Mouse (Mus musculus) kidney, adult 18-20 months (tissue): ENCODE measurements around the gene Zfp990.
"Not testable (repeated sequence)": the region's sequence is repeated elsewhere in the genome, so short reads cannot be mapped to it uniquely, and the experiment has no call there.

Source experiments
- DNase-seq: peaks from one replicate; pipeline ENCODE4 v3.0.0; 2021

The Zfp990 gene

DNA sequence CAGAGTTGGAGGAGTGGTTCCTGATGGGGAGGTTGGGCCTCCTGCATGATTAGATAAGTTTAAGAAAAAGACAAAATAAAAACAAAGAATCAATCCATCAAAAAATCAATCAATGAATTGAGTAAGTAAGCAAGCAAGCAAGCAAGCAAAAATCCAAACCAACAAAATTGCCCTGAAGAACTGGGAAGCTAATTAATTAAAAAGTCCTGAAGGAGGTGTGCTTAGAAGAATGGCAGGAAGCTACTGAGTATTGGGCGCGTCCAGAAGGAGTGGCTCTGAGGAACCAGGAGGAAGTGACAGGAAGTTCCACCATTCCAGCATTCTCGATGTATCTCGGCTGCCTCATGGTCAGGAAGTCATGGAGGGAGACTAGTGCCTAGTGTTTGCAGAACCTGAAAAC lies at the start of gene Zfp990:
TSS of gene Zfp990 (plus strand) at position 301 of the 400 bp plus-strand sequence.
- DNase-seq, result not testable (repeated sequence)

DNA sequence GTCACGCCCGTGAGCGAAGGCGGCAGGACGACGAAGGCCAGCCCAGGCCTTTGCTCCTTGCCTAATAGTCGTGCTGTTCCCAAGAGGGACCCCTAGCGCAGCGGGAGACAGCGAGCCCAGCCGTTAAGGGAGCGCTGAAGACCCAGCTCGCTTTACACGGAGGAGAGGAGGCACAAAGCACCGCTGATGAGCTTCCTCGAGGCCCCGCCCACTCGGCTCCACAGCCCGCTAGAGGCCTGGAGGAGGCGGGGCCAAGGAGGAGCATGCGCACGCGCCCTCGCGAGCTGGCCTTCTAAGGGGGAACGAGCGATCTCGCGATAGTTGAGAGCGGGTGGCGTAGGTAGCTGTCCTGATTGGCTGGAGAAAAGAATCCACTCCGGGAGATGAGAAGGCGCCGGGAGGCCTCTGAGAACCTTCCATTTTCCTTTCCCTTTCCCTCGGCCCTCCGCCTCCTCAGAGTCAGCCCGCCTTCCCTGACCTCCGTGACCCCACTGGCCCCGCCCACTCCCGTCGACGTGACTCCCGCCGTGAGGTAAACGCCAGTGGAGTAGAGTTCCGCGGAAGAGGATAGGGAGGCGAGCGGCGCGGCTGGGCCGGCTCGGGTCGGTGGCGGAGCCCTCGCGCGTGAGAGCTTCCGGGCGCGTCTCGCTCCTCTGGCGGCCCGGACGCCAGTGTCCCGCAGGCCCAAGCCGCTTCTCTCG lies 46.9 kb upstream of the Zfp990 start:
- DNase-seq, result peak; percentile 18

DNA sequence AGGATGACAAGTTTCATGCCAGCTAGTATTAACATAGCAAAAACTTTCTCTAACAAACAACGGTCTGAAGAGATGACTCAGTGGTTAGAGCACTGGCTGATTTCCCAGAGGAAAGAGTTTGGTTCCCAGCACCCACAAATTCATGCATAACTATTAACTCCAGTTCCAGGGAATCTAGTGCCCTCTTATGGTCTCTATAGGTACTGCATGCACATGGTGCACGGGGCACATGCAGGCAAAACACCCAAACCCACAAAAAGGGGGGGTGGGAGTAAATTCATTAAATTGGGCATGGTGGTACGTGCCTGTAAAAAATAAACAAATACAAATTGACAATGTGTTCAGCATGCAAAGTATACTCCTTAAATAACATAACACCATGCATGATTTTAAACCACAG lies 32.4 kb upstream of the Zfp990 start:
- DNase-seq, result no peak

DNA sequence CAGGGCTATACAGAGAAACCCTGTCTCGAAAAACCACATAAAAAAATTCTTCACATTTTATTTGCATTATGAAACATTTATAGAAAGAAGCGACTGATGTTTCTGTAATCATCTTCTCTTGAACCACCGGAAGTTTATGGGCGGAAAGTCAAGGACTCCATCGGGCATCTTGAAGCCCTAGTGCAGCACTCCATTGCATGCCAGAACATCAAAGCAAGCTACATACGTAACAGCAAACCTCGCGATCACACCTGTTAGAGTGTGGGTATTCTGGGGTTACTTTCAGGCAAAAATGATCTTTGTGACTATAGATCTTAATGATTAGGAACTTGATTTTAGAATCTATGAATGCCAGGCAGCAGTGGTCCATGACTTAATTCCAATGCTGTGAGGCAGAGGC lies 29.9 kb upstream of the Zfp990 start:
- not testable (repeated sequence) for DNase-seq

DNA sequence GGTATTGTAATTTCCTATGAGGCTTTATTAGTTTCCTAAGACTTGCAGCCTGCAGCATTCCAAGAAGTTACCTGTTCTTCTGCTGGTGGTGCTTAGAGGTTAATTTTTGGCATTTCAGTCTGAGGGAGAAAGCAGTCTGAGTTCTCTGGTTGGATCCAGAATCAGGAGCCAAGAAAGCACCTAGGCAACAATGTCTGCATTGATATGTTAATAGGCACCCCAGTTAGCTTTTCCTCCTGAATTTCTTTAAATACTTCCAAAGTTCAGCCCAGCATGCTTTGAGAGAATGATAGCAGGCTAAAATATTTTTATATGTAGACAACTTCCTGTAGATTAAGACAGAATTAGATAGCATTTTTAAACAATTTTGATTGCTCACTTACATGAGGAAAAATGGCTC lies 21.2 kb upstream of the Zfp990 start:
- no peak for DNase-seq

DNA sequence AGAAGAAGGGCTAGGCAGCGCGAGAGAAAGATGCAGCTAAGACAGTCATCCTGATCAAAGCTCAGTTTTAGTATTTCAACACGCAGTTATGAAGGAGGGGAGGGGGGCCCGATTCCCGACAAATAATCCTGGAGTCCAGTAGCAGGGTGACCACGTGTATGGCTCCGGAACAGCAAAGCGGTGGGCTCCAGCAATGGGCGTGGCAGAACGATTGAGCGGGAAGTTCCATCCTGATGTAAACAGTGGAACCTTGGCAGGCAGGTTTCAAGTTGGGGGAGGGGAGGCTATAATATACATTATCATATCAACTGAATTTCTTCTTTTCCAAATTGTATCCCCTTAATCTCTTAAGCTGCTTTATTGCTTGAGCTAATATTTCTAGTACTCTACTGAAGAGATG lies 18.4 kb upstream of the Zfp990 start:
- DNase-seq, result no peak

DNA sequence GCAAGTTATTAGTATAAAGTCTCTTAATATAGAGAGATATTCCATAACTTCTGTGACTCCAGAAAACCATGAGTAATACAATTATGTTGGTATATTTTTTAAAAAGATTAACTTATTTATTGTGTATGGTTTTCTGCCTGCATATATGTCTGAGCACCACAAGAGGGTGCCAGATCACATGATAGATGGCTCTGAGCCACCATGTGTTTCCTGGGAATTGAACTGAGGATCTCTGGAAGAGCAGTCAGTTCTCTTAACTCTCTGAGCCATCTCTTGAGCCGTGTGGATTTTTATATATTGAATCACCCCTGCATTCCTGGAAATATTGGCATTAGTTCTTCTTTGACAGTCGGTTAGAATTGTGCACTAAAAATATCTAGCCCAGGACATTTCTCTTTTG lies 17.2 kb upstream of the Zfp990 start:
- DNase-seq, result not testable (repeated sequence)

DNA sequence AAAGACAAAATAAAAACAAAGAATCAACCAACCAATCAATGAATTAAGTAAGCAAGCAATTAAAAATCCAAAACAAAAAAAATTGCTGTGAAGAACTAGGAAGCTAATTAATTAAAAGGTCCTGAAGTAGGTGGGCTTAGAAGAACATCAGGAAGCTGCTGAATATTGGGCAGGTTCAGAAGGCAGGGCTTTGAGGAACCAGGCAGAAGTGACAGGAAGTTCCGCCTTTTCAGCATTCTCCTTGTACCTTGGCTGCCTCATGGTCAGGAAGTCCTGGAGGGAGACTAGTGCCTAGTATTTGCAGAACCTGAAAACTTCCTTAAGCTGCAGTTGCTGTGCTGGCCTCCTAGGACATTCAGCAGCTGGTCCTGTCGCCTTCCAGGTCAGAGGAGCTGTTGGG lies 4.1 kb downstream of the Zfp990 start:
- not testable (repeated sequence) for DNase-seq

DNA sequence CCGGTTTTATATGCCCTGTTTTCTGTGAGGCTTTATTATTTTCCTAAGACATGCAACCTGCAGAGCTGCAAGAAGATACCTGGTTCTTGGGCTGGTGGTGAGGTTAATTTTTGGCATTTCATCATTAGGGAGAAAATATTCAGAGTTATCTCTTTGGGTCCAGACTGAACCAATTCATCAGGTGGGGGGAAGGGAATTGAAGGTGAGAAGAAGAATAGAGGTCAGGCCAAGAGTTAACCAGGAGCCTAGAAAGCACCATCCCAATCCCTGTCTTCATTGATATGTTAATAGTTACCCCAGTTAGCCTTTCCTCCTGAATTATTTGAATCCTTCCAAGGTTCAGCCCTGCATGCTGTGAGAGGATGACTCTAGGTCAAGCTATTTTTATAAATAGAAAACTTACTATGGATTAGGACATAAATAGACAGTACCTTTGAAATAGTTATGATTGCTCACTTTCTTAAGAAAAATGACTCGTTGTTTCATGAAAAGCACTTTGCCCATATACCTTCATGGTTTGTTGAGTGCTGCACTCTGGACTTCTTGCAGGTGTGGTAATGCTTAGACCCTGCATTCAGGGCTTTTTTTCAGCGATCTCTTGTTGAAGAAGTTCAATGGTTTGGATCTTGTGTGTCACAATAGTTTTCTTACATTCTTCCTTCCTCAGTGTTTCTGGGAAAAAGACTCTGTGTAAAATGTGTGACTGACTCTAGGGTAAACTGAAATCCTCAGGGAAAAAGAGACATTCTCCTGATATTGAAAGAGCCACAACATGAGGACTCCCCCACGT lies 5.4 kb downstream of the Zfp990 start:
- DNase-seq, result not testable (repeated sequence)

DNA sequence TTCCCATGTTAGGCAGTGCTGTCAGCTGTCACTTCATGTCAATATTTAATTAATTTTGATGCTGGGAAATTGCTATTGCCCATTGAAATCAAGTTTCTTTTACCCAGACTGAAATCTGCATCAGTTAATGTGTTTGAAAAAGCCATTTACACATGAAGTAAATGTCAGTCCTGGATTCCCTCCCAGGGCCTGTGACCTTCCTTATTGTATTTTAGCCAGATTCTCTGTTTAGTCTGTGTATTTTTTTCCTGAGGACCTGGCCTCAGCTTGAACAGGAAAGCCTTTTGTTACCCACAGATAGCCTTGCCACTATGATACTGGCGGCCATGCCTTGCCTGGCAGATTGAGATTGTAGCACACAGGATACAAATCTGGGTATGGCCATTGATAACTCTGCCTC lies 6.8 kb downstream of the Zfp990 start:
- not testable (repeated sequence) for DNase-seq

DNA sequence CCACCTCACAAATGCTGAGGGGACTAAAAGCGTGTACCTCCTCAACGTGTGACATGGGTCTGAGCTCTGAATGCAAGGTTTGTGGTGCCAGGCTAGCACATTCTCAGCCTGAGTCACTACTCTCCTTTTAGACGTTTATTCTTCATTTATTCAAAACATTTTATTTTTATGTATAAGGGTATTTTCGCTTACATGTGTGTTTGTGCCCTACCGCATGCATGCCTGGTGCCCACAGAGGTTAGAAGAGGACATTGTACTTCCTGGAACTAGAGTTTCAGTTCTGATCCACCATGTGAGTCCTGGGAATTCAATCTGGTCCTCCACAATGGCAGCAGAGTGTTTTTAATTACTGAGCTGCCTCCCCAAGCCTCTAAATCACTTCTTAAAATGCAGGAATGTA lies 33.3 kb downstream of the Zfp990 start:
- not testable (repeated sequence) for DNase-seq

DNA sequence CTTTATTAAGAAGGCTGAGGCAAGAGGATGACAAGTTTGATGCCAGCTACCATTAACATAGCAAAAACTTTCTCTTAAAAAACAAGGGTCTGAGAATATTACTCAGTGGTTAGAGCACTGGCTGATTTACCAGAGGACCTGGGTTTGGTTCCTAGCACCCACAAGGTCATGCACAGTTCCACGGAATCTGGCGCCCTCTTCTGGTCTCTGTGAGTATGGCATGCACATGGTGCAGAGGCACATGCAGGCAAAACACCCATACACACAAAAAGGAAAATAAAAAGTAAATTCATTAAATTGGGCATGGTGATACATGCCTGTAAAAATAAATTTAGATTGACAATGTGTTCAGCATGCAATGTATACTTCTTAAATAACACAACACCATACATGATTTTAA lies 34.5 kb downstream of the Zfp990 start:
- not testable (repeated sequence) for DNase-seq

DNA sequence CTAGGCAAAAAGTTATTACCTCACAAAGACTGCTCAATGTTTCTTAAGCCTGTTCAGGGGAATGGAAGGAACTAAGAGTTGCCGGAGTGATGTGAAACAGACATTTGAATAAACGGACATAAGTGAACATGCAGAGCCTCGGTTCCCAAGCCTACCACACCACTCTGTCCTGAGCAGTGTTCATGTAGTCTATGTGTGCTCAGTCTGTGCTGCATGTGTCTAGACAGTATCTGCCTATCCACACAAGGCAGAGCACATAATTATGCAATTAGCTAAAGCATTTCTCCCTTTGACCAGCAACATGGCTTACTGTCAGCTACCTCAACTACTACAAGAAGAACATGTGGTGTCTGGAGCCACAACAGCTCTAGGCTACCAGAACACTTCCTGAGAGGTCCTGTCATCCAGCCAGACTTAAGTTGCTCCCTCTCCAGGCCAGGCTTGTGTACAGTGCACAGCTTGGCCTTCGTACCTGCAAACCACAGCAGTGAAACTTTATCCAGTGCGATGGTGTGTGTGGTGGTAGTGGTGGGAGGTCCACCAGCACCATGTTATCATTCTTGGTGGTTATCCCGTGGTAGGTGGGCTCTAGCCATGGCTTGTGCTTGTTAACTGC lies 35.3 kb downstream of the Zfp990 start:
- not testable (repeated sequence) for DNase-seq

DNA sequence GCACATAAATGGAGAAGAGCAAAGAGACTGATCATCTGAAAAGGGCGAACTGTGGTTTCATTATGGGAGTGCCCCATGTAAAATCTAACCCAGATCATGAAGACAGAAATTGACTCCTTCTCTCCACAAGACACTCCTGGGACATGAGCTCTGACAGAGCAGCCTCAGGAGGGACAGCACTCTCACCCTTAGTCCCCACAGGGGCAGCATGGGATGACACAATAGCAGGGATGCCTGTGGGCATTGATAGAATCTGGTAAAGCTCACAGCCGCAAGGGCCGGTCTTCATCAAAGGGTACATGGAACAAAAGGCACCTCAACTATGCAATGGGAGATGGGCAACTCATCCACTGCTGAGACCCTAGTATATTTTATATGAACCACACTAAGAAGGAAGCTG lies 35.9 kb downstream of the Zfp990 start:
- not testable (repeated sequence) for DNase-seq

DNA sequence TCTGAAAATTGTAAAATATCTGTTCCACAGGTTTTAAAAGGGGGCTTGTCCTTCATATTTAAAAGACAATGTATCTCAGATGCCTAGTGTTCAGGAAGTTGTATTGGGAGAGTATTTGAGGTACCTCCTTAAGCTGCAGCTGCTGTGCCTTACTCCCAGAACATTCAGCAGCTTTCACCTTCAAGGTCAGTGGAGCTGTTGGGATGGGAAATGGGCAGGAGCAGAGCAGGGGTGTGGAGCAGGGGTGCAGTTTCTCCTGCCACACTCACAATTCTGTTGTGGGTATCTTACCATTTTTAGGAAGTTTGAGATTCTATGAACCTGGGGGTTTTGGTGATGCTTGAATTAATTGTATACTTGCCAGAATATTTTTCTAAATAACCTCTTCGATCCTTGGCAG lies 46.1 kb downstream of the Zfp990 start:
- no peak for DNase-seq

DNA sequence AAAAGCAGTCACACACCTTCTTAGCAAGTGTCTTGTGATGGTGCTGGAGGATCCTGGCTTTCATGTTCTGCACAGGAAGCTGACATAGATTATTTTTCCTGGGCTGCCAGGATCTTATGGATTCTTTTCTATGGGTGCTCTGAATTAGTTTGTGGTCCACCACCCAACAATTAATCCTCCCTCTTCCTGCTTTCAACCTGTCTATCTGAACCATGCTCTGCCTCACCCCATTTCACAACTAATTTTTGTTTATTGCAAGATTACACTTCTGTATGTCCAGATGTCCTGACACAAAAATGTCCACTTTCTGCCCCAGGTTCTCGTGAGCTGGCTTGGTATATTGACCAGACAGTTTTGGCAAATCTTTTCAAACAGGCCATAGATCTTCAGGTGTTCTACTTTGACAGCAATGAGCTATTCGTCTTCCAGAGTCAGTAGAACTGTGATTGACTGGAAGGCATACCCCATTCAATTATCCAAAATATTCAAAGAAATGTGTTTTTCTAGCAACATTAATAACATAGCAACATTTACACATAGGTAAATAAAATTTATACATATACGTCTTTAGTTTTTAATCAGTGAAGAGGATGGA lies 49.0 kb downstream of the Zfp990 start:
- no peak for DNase-seq

DNA sequence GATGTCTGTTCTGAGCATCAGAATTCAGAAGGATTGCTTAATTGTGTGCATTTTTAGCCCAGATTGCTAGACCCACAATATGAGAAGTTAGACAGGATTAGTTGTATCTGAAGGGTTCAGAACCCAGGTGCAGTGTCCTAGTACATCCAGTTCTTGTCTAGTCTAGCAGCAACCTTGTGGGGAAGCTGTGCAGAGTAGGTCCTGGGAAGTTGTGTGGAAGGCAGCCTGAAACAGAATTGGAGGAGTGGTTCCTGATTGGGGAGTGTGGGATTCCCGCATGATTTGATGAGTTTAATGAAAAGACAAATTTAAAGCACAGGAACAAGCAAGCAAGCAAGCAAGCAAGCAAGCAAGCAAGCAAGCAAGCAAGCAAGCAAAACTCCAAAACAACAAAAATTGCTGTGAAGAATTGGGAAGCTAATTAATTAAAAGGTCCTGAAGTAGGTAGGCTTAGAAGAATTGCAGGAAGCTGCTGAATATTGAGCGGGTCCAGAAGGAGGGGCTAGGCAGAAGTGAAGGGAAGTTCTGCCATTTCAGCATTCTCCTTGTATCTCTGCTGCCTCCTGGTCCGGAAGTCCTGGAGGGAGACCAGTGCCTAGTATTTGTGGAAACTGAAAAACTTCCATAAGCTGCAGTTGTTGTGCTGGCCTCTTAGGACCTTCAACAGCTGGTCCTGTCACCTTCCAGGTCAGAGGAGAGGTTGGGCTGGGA lies 53.7 kb downstream of the Zfp990 start:
- DNase-seq, result no peak

DNA sequence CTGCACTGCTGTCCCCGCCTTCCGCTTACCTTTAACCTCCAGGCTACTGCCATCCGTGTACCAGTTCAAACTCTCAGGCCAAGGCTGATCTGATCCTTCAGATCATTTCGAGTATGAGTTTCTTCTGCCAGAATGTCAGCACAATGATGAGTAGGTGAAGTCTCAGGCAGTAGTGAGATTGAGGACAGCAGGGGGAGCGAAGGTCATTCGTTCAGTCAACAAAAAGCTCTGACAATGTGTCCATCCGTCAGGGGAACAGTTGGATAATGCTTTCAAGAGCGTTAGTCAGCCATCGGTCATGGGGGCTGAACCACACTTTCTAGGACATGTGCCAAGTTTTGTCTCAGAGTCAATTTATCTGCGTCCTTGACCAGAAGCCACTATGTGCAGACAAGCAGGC lies 59.9 kb downstream of the Zfp990 start:
- DNase-seq, result not testable (repeated sequence)

DNA sequence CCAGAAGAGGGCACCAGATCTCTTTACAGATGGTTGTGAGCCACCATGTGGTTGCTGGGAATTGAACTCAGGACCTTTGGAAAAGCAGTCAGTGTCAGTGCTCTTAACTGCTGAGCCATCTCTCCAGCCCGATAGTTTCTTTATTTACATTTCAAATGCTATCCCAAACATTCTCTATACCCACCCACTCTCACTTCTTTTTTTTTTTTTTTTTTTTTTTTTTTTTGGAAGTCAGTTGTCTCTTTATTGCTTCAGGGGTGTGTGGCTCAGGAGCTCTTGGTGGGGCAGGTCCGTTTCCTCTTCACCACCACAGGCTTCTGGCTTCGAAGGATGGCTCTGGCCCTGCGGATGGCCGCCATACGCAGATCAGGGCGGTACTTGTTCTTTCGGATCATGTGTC lies 66.1 kb downstream of the Zfp990 start:
- DNase-seq, result not testable (repeated sequence)

DNA sequence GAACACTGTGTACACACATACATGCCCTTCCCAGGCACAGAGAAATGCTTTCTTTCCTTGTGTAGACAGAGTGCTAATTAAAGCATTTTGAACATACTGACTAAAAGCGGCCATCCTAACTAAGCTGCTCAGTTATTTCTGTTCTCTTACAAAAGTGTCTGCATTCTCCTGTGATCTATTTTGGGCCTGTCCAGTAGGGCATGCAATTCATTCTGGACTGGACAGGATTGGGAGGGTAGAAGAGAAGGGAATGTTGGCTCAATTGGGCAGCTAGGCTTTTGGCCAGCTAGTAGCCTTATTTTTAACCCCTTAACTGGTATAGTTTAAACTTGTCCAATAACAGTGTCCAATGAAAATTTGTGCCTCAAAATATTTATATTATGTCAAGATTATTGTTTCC lies 69.8 kb downstream of the Zfp990 start:
- not testable (repeated sequence) for DNase-seq

DNA sequence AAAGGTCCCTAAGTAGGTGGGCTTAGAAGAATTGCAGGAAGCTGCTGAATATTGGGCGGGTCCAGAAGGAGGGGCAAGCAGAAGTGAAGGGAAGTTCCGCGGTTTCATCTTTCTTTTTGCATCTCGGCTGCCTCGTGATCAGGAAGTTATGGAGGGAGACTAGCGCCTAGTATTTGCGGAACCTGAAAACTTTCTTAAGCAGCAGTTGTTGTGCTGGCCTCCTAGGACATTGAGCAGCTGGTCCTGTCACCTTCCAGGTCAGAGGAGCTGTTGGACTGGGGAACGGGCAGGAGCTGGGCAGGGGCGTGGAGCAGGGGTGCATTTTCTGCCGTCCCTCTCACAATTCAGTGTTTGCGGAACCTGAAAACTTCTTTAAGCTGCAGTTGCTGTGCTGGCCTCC lies 74.5 kb downstream of the Zfp990 start, which contains the start of gene Gm13212:
TSS of gene Gm13212 (plus strand) at position 89 of the 400 bp plus-strand sequence.
- not testable (repeated sequence) for DNase-seq

DNA sequence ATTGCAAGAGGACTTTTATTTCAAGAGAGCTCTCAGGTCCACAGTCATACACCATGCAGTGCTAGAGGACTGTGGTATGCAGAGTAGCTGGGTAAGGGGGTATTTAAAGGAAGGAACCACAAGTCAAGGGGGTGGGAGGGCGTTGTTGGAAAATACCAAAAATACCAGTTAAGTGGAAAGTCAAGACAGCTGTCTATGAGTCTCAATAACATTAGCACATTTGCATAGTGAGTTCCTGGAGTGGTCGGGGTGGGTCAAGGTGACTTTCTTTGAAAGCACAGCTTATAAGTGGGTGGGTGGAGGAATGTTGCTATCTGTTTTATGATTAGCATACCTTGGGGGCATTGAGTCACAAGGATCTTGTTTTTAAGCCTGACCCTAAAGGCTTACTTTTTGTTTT lies 75.5 kb downstream of the Zfp990 start:
- DNase-seq, result not testable (repeated sequence)
